Mouse (Mus musculus) spleen, postnatal 0 days (tissue): ENCODE data around the gene Tcf25. TPM values are rescaled to one million over a fixed set of nuclear protein-coding genes. Genes with fewer than 3 reads are reported as not detected.

Source experiments
- polyA plus RNA-seq: library from polyadenylated mRNA; unstranded; fragments of >200 nt; fragmentation: Nextera tagmentation; extraction: Ambion mirVana; gene quantifications from 2 replicates; pipeline ENCODE4 v1.2.1, GENCODE M21; 2015

Gene Tcf25
- 81.3 and 88.0 TPM in 2 replicates for polyA plus RNA-seq

GRCm38 (mm10) chr8:123373403-123374238 is at the start of gene Tcf25:
Gene Tcf25, plus strand, starts transcription at chr8:123373753.

GRCm38 (mm10) chr8:123332262-123333090 is 41.1 kb upstream of the Tcf25 start, which contains the start of gene Spire2:
Gene Spire2, plus strand, starts transcription at chr8:123332713.

GRCm38 (mm10) chr8:123406786-123407185 is 33.2 kb downstream of the Tcf25 start, which contains the start of gene Mc1r:
Gene Mc1r, plus strand, starts transcription at chr8:123407107.

GRCm38 (mm10) chr8:123411246-123411645 is 37.7 kb downstream of the Tcf25 start, which contains the start of gene Tubb3:
Gene Tubb3, plus strand, starts transcription at chr8:123411424.

GRCm38 (mm10) chr8:123423441-123423840 is 49.9 kb downstream of the Tcf25 start, which contains the start of gene Def8:
Gene Def8, plus strand, starts transcription at chr8:123423527.

Other genes starting within 250 kb of the Tcf25 start
- gene Sult5a1, start 215.4 kb upstream of the Tcf25 start, polyA plus RNA-seq, result 6.1 and 8.2 TPM in 2 replicates
- gene Dpep1, start 187.5 kb upstream of the Tcf25 start, polyA plus RNA-seq, result 8.9 and 10.5 TPM in 2 replicates
- gene Chmp1a, start 161.0 kb upstream of the Tcf25 start, polyA plus RNA-seq, result 85.5 and 99.0 TPM in 2 replicates
- gene Spata33, start 160.9 kb upstream of the Tcf25 start, polyA plus RNA-seq, result 0.33 and 0.43 TPM in 2 replicates
- gene Cdk10, start 148.9 kb upstream of the Tcf25 start, polyA plus RNA-seq, result 9.7 and 11.9 TPM in 2 replicates
- gene Spata2l, start 137.5 kb upstream of the Tcf25 start, polyA plus RNA-seq, result 1.5 and 2.4 TPM in 2 replicates
- 11.3 and 12.2 TPM in 2 replicates for gene Zfp276, start 119.6 kb upstream of the Tcf25 start, polyA plus RNA-seq
- 7.9 and 10.9 TPM in 2 replicates for gene Vps9d1, start 119.4 kb upstream of the Tcf25 start, polyA plus RNA-seq
- 27.5 and 28.0 TPM in 2 replicates for gene Fanca, start 55.2 kb upstream of the Tcf25 start, polyA plus RNA-seq
- 3.0 and 3.4 TPM in 2 replicates for gene Spire2, start 41.0 kb upstream of the Tcf25 start, polyA plus RNA-seq
- gene Mc1r, start 33.4 kb downstream of the Tcf25 start, polyA plus RNA-seq, result 0.13 and 0.18 TPM in 2 replicates
- gene Tubb3, start 37.7 kb downstream of the Tcf25 start, polyA plus RNA-seq, result 0.49 and 0.63 TPM in 2 replicates
- 16.1 and 17.4 TPM in 2 replicates for gene Def8, start 49.8 kb downstream of the Tcf25 start, polyA plus RNA-seq
- gene Afg3l1, start 104.2 kb downstream of the Tcf25 start, polyA plus RNA-seq, result 29.8 and 33.5 TPM in 2 replicates
- gene Dbndd1, start 141.7 kb downstream of the Tcf25 start, polyA plus RNA-seq, result 0.12 and 0.22 TPM in 2 replicates
- gene Gas8, start 145.1 kb downstream of the Tcf25 start, polyA plus RNA-seq, result 4.4 and 5.3 TPM in 2 replicates